Mouse (Mus musculus) testis, adult 2 months (tissue): ENCODE results near the gene Rims1. TPM values are rescaled to one million over a fixed set of nuclear protein-coding genes. Genes with fewer than 3 reads are reported as not detected.

Experiments used
- H3K27ac ChIP-seq: fragments of 200-500 bp; 2 replicates; pipeline ENCODE4 v1.5.1; 2012; ENCODE audit warnings: low read depth, low read length; ENCODE audit not compliant: control insufficient read depth, insufficient read depth
- H3K27me3 ChIP-seq: fragments of 200-500 bp; 2 replicates; pipeline ENCODE4 v1.6.1; 2012; ENCODE audit warnings: mild to moderate bottlenecking, low read length, moderate library complexity; ENCODE audit not compliant: control insufficient read depth, insufficient read depth
- H3K36me3 ChIP-seq: fragments of 200-500 bp; 2 replicates; pipeline ENCODE4 v1.6.1; 2012; ENCODE audit warnings: mild to moderate bottlenecking, low read length; ENCODE audit not compliant: control insufficient read depth, insufficient read depth
- H3K4me1 ChIP-seq: fragments of 200-500 bp; 2 replicates; pipeline ENCODE4 v1.6.1; 2012; ENCODE audit warnings: low read length; ENCODE audit not compliant: control insufficient read depth, insufficient read depth
- H3K4me3 ChIP-seq: fragments of 200-500 bp; 2 replicates; pipeline ENCODE4 v1.5.1; 2012; ENCODE audit warnings: low read depth, mild to moderate bottlenecking, low read length, moderate library complexity, mixed read lengths; ENCODE audit not compliant: control insufficient read depth
- CTCF ChIP-seq: fragments of 200-500 bp; IDR thresholded peaks from 2 replicates; pipeline ENCODE4 v1.5.1; 2012; ENCODE audit warnings: low read depth, mild to moderate bottlenecking, inconsistent platforms, low read length, moderate library complexity; ENCODE audit not compliant: control insufficient read depth, insufficient read depth, insufficient replicate concordance
- POLR2A ChIP-seq: fragments of 200-500 bp; IDR thresholded peaks from 2 replicates; pipeline ENCODE4 v1.6.1; 2012; ENCODE audit warnings: low read depth, mild to moderate bottlenecking, inconsistent platforms, low read length, moderate library complexity; ENCODE audit not compliant: control insufficient read depth
- polyA plus RNA-seq: library from polyadenylated mRNA; depleted of rRNA; stranded (reverse); fragments of >200 nt; gene quantifications from 2 replicates; pipeline ENCODE4 v1.2.3, GENCODE M21; 2012

Rims1 gene
- polyA plus RNA-seq, 1 experiment: 0.30 TPM

GRCm38 (mm10) chr1:22467033-22467432, 338.8 kb downstream of the Rims1 start:
- Histone ChIP-seq H3K27ac (no peak overlapping the region), H3K27me3 (no peaks in the 10 kb centered on the region), H3K4me1 (no peaks in the 10 kb centered on the region), H3K36me3 (no peaks in the 10 kb centered on the region), H3K4me3 (no peak overlapping the region)
- TF ChIP-seq POLR2A (no peak), CTCF (no peak)

- H3K27me3 ChIP-seq: no peaks in the 10 kb centered on the region
- TF ChIP-seq CTCF (no peak), POLR2A (no peak)
- H3K4me3 ChIP-seq: no peak overlapping the region
- no peaks in the 10 kb centered on the region for H3K36me3 ChIP-seq
- H3K4me1 ChIP-seq: no peaks in the 10 kb centered on the region
- H3K27ac ChIP-seq: no peak overlapping the region
Observed at GRCm38 (mm10) chr1:22466597-22466996, 339.2 kb downstream of the Rims1 start.

DNA sequence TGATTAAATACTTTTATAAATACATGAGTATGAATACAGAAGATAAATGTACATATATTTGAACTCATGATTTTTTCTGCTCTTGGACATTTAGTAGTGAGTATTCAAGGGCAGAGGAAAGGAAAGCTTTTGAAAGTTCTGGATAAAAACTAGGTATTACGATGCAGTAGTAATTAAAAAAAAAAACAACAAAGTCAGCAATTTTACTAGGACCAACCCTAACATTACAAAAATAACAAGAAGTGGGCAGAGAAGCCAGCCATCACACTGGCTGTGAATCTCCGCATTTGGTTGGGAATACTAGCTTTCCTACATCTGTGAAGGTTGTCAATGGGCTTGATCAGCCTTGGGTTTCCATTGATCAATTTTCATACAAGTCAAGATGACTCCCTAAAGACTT, 381.8 kb downstream of the Rims1 start:
- no peak for TF ChIP-seq POLR2A
- TF ChIP-seq CTCF: no peak
- H3K27ac ChIP-seq: no peak overlapping the region
- H3K4me3 ChIP-seq: no peak overlapping the region
- H3K4me1 ChIP-seq: no peaks in the 10 kb centered on the region
- no peaks in the 10 kb centered on the region for H3K27me3 ChIP-seq
- no peaks in the 10 kb centered on the region for H3K36me3 ChIP-seq

DNA sequence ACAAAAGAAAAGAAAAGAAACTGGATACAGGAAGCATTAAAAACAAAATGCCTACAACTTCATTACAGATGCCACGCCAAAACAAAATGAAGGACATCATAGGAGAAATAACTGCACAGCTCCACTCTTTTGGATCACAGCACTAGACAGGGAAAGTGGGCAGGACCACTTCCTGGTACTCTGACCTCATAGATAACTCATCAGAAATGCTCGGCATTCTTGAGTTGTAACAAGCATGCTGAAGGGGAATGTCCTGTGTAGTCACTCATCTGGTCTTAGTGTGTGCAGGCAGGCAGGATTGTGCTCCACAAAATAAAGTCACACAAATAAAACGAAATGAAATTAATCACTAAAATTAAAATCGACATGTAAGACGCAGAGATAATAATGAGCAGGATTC, 383.7 kb downstream of the Rims1 start:
- no peaks in the 10 kb centered on the region for H3K36me3 ChIP-seq
- TF ChIP-seq CTCF: no peak
- TF ChIP-seq POLR2A: no peak
- H3K4me1 ChIP-seq: no peaks in the 10 kb centered on the region

DNA sequence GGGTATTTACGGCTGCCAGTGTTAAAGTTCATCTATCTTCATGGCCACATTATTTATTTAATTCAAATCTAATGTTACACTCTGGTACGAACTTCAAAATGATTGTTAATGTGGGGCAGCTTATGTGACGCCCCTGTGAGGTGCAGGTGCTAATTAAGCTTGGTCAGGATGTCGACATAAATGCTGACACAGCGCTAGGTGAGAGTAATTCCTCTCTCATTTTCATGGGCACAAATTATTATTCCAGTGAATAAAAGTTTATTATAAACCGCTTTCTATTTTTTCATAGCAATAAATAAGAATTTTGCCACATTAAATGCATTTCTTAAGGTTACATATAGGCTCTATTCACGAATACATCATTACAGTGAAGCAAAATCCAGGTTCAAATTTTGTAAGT, 395.6 kb downstream of the Rims1 start:
- no peaks in the 10 kb centered on the region for H3K36me3 ChIP-seq
- TF ChIP-seq POLR2A (no peak), CTCF (no peak)
- no peak overlapping the region for H3K4me3 ChIP-seq
- H3K27me3 ChIP-seq: no peaks in the 10 kb centered on the region
- H3K27ac ChIP-seq: no peak overlapping the region
- no peaks in the 10 kb centered on the region for H3K4me1 ChIP-seq

More for the DNA sequence above, 383.7 kb downstream of the Rims1 start:
- Histone ChIP-seq H3K27me3 (no peaks in the 10 kb centered on the region), H3K4me3 (no peak overlapping the region), H3K27ac (no peak overlapping the region)

GRCm38 (mm10) chr1:22386361-22386760, 419.4 kb downstream of the Rims1 start:
- no peak overlapping the region for H3K4me3 ChIP-seq
- no peak for TF ChIP-seq POLR2A
- TF ChIP-seq CTCF: no peak
- no peaks in the 10 kb centered on the region for H3K36me3 ChIP-seq
- no peak overlapping the region for H3K27ac ChIP-seq
- no peaks in the 10 kb centered on the region for H3K27me3 ChIP-seq
- no peaks in the 10 kb centered on the region for H3K4me1 ChIP-seq

DNA sequence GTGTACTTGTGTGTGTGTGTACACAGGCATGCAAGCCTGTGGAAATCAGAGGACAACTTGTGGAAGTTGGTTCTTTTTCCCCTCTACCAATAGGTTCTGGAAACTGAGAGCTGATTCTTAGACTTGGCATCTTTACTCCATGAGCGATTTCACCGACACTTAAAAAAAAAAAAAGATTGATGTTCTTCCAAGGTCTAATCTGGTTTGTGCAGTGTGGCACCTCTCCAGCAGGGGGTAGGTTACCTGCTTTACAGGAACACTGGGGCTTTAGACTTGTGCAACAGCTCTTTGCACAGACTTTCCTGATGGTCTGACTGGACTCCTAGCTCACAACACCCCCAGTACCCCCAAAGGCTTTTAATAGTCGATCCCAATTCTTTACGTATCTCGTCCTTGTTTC, 428.1 kb downstream of the Rims1 start:
- H3K4me3 ChIP-seq: no peak overlapping the region
- TF ChIP-seq CTCF (no peak), POLR2A (no peak)
- no peaks in the 10 kb centered on the region for H3K36me3 ChIP-seq

DNA sequence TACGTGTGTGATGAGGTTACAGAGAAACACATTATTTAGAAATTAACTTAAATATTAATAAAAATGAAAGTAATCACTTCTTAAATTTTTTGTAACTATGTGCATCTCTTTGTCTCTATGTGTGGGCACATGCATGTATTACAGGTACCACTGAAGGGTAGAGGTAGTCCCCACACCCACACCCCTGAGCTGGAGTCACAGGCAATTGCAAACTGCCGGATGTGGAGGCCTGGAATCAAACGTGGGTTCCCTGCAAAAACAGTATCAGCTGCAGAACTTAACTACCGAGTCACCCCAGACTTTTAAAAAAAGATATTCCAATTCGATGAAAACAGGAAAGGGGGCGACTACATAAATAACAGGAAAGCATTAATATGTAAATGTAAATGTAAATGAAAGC, 428.7 kb downstream of the Rims1 start:
- TF ChIP-seq CTCF: no peak
- Histone ChIP-seq H3K4me3 (no peak overlapping the region), H3K27me3 (no peaks in the 10 kb centered on the region), H3K36me3 (no peaks in the 10 kb centered on the region), H3K27ac (no peak overlapping the region), H3K4me1 (no peaks in the 10 kb centered on the region)

More for the DNA sequence above, 428.1 kb downstream of the Rims1 start:
- Histone ChIP-seq H3K27ac (no peak overlapping the region), H3K4me1 (no peaks in the 10 kb centered on the region), H3K27me3 (no peaks in the 10 kb centered on the region)
